Mouse (Mus musculus) kidney, adult 18-20 months (tissue): ENCODE measurements around the gene Parvb.
"Not testable (repeated sequence)": the region's sequence is repeated elsewhere in the genome, so short reads cannot be mapped to it uniquely, and the experiment has no call there.

ENCODE experiments used
- DNase-seq: peaks from one replicate; pipeline ENCODE4 v3.0.0; 2021

Gene Parvb

DNA sequence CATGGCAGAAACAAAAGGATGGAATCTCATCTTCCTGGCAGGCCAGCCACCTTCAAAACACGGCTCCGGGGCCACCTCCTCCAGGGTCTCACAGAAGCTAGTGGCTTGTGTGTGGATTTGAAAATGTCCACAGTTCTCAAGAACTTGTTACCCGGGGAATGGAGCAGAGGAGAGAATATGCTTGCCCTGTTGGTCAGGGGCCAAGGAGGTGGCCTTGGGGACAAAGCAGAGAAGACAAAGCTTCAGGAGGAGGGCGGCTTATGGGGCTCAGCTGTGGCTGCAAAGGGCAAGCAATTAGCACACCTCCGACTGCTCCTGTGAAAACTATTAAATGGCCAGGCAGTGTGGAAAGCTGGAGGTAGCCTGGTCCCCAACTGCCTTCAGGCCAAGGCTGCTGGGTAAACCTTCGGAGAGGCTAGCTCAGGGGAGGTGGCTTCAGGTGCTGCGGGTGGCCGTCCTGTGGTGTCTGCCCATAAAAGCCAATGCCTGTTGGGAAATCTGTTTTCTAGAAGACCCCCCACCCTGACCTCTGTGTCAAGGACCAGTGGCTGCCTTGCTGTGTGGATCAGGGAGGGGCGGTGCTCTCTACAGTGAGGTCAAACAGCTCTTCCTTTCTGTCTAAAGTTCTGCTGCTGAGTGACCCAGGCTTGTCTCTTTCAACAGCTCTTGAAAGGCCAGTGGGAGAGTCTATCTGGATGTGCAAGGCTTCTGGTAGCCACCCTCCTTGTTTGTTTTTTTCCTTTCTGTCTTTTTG is 26.9 kb downstream of the Parvb start:
- DNase-seq = no peak

DNA sequence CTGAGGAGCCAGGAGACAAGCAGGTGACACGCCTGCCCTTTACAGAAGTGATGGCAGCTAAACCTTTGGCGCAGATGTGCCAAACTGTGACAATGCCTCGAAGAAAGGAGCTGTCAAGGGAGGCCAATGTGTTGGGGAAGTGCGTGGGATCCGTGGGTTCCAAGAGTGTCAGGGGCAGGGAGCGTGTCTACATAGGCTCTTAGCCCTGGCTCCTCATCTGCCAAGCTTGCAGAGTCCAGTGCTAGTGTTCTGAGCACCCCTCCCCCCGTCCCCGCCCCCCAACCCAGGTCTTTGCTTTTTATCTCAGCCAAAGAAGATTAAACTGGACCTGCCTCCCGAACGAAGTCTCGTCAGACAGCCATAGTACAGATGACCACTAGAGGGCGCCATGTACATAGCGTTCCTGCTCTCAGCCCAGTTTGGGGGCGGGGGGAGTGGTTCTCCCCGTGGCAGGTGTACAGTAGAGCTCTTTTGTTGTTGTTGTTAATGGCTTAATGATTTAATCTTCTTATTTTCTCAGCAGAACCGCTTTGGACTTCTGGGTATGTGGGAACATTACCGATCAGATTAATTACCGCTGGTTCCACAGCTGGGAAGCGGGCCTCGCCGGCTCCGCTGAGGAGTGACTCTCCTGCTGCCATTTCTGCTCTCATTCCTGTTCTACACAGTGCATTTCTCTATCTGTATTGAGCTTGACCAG is 28.4 kb downstream of the Parvb start:
- peak; percentile 74 for DNase-seq

DNA sequence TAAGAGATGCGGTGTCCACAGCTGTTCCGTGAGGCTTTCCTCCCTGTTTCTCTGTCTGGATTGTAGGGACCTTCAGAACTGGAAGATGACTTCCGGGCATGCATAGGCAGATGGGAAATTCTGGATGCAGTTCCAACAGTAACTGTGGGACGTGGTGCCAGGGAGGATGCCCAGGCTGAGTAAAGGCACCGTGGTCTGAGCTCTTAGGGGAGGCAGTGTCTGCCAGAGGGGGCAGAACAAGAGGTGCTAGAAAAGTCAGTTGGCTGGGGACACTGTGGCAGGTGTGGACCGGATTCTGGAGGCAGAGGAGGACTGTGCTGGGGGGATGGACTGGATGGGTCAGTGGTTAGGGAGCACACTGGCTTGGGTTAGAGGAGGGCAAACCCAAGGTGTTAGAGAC is 30.8 kb downstream of the Parvb start:
- DNase-seq = no peak

DNA sequence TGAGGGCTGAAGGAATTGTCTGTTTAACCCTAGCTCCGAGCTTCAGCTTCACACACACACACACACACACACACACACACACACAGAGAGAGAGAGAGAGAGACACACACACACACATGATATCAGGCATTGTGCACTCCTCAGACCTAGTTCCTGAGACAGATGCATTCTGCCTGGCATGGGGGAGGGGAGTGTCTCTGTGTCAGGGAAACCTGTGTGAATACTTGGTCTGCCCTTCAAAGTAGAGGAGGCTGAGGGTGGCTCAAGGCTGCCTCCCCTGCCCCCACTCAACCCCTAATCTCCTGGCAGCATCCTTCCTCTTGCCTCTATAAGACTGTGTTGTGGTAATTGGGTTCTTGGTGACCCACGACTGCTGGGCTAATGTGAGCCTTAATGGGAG is 31.7 kb downstream of the Parvb start:
- DNase-seq = no peak

DNA sequence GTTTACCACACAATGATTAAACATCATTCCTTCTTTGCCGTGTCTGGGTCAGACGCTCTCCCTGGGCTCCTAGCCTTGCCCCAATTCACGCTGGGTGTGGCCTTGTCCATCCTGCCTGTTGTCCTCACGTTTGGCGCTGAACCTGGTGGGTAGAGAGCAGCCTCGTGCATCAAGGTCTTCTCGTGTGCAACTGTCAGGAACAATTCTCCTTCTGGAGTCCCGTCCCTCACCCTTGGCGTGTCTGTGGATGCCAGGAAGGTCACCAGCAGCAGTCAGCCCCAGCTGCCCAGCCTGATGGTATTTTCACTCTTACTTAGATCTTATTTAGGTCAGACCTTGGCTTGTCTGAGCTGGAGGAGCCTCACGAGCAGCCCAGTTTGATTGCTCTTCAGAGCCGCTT is 33.3 kb downstream of the Parvb start:
- DNase-seq = no peak

DNA sequence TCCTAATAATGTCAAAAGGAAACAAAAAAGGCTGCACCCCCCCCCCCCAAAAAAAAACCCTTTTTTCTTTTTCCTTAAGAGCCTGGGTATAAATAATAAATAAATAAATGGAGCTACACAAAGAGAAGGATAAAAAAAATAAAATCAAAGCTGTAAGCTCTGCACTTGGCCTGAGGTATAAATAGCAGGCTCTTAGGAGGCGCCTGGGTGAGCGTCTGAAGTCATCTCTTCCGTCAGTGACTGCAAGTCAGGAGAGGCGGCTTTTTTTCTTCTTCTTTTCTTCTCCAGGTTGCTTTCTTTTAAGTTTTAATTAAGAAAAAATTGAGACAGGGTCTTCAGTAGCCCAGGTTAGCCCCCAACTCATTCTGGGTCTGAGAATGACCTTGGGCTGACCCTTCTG is 34.4 kb downstream of the Parvb start:
- no peak for DNase-seq

DNA sequence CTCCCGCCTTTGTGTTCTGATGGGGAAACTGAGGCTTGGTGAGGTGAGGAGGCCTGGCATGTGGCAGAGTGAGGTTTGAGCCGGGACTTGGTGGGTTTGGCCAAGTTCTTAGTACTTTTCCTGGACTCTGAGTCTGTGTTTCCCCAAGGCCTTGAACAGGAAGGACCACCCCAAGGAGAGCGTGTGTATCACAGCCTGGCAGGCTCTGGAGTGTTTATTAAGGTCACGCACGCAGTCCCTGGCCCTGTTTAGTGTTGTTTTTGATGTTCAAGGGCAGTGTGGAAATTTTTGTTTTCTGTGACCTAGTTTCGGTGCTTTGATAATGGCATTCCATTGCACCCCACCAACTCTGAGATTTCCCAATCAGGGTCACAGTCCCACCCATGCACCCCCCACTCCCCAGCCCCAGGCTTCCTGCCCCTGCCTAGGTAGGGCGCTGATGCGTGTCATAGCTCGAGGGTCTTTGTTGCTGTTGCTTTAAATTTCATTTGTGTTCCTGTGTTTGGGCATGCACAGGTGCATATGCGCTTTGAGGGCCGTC is 35.9 kb downstream of the Parvb start:
- DNase-seq = no peak

DNA sequence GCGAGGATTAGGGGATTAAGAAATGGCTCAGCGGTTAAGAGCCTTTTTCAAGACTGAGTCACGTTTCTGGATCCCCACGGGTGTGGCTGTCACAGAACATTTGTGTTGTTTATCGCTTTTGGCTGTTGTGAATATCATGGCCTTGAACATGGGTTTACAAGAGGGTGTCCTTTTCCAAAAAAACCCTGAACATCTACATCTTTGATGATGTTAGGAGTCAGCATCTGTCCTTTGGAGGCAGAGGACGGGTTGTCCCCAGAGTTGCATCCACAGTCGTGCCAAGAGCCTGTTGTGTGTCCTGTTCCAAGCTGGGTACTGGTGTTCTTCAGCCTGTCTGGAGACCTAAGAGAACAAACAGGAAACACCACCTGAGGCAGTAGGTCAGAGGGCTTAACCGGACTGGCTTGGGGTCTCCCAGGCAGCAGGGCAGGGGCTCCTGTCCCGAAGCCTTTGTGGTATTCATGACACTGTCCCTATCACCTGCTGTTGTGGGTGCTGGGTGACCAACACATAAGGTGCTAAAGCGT is 37.3 kb downstream of the Parvb start:
- DNase-seq = no peak

DNA sequence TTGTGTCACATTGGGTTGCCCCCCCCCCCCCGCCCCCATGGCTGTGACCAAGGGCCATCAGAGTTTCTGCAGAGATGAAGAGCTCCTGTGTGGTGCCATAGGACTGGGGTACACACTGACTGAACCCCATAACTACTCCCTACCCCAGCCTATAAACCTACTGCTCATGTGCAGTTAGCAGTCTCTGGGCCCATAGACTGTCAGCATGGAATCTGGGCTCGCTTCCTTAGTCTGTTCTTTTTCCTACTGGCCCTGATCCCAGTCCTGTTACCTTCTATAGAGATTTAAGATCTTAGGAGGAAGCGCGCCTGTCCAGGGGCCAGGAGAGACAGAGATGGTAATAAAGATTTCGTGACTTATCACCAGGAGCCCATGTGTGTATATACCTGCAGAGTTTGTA is 38.2 kb downstream of the Parvb start:
- no peak for DNase-seq

DNA sequence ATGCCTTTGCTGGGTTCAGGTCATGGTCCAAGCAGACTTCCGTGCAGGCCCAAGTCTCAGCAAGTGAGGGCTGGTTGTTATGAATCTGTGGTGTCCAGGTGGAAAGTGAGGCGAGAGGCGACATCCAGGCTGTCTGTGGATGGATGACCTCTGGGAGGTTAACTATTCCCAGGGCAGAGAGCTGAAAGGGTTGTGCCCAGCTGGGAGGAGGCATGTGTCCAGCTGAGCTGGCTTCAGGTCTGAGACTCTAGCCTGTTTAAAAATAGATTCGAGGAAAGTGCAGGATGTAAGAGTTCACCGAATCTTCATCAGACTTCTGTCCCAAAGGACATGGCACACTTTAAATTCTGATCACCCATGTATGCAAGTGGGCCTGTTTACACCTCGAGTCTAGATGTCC is 38.6 kb downstream of the Parvb start:
- no peak for DNase-seq

DNA sequence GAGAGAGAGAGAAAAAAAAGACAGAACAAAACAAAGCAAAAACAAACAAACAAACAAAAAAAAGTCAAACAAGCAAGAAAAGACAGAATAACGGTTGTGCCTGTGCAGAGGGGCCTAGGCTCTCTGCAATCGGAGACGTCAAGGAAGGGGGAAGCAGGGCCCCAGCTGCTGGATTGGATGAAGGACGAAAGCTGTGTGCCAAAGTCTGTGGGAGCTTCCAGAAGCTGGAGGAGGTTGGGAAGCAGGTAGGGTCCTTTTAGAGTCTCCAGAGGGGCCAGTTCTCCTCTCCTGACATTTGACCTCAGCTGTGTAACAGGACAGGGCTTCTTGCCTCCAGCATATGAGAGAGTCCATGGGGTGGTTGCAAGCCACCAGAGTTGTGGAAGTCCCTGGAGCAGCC is 44.2 kb downstream of the Parvb start:
- DNase-seq = no peak

DNA sequence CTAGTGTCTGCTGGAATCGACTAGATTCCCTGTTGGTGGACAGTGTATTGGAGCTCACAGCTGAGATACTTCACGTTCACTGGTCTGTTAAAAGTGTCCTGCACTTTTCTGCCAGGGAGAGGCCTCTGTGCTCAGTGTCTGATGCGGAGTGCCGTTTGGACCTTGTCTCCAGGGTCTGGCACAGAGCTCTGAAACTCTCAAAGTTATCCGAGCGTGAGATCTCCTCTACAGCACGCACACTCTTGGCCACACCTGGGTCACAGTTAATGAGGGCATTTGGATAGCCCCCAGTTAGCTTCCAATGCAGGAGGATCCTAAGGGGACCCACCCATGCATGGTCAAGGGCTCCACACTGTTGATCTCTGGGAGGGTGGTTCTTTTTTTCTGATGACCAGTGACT is 46.2 kb downstream of the Parvb start:
- peak; percentile 54 for DNase-seq

DNA sequence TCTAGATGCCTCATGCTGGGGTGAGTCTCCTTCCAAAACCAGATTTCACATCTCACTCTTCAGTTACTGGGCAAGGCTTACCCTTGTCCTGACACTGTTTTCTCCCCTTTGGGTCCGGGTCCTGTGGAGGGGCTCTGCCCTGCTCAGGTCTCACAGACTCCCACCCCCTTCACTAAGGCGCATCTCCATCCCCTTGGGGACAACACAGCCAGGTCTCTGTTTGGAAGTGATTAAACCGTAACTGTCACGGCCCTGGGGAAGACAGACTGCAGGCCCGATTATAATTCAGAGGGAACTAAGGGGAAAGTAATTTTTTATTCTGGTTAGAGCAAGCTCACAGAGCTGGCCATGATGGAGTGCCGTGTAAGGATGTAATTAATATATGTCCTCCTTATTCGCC is 46.8 kb downstream of the Parvb start:
- no peak for DNase-seq

DNA sequence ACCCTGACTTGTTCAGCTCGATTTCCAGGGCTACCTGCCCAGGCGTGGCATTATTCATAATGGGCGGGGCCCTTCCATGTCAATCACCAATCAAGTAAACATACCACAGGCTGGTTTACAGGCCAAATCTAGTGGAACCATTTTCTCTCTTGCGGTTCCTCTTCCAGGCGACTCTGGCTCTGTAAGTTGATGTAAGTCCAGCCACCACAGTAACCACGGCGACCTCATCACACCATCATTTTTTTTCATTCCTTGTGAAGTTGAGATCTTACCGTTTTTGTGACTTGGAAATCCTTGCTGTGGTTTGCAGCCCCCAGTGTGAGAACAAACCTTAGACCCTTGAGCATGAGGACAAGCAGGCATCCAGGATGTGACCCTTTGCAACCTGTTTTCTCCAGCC is 48.5 kb downstream of the Parvb start:
- DNase-seq = no peak

DNA sequence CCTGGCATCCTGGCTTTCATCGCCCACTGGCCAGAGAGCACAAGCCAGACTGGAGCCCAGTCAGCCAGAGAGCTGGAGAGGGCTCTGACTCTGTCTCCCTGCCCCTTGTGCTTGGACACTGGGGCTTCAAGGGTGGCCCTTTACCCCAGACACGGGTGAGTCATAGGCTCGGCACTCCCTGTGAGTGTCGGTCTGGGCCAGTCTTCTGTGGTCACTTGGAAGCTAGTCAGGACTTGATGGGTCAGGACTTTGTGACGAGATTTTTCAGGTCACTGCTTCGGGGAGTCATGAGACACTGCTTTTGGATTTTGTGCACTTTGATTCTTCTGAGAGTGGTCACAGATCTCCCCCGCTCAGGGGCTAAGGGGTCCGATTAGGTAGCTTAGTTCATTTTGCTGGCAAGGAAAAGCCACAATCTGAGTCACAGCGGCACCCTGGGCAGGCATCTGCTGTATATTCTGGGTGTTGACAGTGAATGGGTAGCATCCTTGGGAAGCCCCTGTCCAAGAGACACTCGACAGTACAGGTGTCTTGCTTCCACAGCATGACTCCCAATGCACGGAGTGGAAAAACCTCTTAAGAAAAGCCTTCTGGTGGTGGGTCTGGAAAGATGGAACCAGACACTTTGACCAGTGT is 49.0 kb downstream of the Parvb start:
- peak; percentile 27 for DNase-seq

DNA sequence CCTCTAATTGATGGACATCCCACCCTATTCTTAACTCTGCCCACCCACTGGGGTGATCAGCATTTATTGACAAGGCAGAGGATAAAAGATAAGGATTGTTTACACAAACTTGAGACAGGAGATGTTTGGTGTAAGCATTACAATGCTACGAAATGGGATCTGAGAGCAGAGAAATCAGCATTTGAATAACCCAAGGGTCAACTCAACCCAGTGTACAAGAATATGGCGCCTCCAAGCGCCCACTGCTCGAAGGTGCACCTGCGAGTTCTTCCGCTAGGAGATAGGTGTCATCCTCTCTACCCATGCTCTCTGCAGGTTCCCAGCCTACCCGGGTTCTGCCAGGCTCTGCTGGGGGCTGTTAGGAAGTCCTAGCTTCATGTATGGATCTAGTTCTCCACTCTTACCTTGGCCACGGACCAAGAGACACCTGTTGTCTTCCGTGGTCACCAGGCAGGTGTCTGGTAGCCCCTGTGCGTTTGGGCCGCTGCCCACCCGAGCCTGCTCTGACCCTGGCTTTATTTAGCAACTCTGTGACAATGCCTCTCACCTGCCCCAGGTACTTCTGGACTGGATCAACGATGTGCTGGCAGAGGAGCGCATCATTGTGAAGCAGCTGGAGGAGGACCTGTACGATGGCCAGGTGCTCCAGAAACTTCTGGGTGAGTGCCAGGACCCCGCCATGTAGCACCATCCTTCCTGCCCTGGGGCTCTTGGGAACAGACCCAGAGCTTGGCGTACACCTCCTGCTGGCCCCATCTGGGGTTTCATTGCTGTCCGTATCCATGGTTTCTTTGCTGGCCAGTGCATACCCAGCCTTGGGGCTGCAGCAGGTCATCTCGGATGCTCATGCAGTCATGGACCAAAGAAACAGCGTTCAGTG is 50.6 kb downstream of the Parvb start:
- DNase-seq = no peak

DNA sequence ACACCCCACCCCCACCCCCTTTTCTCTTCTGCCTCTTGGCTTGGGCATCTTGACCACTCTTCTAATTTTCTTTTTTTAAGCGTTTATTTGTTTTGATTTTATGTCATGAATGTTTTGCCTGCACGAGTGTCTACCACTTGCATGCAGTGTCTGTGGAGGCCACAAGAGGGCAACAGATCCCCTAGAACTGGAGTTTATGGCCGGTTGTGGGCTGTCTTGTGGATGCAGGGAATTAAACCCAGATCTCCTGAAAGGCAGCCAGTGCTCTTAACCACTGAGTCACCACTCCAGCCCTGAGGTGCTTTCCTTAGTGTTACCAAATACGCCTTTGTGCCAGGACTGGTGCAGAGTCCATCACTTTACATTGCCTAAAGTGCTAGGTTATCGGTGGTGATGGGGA is 52.2 kb downstream of the Parvb start:
- DNase-seq = peak; percentile 68

DNA sequence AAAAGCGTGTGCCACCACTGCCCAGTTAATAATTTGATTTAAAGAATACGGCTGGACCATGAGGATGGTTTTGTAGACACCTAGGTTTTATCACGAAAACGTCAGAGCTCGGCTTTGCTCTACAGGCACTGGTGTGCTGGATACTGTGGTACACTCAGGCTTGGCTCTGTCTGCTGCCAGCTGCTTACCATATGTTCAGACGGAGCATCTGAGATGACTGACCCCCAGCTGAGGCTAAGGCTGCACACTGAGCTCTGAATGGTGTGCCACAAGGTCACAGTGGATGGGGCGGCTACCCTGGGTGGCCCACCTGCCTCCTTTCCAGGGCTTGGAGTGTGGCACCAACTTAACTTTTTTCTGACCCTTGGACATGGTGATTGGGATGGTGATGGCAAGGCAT is 53.6 kb downstream of the Parvb start:
- no peak for DNase-seq

DNA sequence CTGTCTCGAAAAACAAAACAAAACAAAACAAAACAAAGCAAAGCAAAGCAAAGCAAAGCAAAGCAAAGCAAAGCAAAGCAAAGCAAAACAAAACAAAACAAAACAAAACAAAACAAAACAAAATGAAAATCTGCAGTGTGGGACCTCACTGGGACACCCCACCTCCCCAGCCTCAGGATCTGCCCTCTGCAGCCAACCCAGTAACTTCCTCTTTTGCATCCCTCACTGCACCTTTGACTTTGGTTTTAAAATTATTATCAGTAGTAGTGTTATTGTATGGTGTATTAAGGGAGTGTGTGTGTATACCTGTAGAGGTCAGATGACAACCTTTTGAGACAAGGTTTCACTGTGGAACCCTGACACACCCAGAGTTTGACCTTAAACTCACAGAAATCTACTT is 57.1 kb downstream of the Parvb start:
- not testable (repeated sequence) for DNase-seq

DNA sequence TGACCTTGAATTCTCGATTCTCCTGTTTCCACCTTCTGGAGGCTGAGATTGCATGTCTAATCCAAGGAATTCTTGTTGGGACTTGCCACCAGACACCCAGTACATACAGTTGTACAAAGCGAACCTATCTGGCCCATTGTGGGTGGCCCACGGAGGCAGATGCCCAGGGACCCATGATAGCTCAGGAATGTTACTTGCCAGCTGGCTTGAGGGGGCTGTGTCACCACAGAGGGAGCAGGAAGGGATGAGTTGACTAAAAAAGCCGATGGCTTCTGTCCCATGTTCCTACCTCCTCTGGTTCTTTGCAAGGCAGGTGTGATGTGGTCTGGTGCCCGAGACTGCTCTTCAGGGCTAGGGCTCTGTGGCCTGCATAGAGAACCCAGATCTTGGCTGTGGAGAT is 59.3 kb downstream of the Parvb start:
- DNase-seq = no peak

DNA sequence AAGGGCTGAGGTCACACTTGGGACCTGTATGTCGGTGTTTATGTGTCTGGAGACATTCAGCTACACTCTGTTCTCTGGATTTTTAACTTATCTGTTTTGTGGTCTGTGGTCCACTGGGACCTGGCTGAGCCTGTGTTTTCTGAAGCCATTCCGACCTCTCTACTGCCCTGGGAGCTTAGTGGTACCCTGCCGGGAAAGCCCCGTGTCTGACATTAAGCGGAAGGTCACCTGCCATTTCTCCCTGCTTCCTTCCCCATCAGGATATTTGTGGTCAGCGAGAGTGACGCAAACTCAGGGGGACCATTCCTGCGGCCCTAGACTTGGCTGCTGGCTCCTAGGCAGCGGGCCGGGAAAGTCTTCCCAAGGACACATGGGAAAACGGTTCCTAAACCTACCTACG is 61.7 kb downstream of the Parvb start:
- no peak for DNase-seq

DNA sequence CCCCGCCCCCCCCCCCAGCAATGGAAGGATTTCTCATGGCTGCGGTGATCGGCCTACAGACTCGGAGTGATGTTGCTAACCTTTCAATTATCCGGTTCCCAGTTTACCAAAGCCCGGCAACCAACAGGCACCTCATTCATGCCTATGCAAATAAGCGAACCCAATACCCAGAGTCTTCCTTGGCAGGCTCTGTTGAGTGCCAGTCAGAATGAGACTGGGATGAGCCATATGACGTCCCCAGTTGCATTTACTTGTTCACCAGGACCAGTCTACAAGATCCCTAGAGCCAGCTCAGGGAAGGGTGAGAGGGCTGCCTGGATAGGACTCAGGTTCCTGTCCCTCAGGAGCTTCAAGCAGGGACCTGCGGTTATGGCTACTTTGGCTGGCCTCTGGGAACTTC is 62.5 kb downstream of the Parvb start:
- DNase-seq = no peak

DNA sequence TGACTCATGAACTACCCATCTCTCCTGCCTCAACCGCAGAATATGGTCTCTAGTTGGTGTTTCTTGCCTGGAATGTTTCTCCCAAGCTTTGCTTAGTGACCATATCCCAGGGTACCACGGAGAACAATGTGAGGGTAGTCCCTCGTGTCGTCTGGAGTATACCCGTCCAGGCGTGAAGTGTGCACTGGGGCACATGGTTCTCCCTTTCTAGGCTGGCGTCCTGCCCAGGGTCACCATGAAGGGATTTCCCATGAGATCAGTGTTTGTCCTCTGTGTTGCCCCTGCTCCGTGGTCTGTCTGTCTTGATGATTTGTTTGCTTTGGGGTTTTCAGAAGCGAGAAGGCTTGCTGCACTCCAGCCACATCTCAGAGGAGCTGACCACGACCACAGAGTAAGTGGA is 63.4 kb downstream of the Parvb start:
- DNase-seq = no peak
